ENCODE assay signal across 8 mouse cellular contexts in genomic region chr12:84176886-84177765, GRCm38 (mm10). TPM values are rescaled to one million over a fixed set of nuclear protein-coding genes. Genes with fewer than 3 reads are reported as not detected.
DNase-seq lines count a peak whose midpoint lies in the region; ATAC-seq and TF ChIP-seq lines count a peak whose summit lies in the region.

No protein-coding gene starts in this region.

- peak overlapping the region; percentile 94 for H3K27ac ChIP-seq in forebrain, embryonic 12.5 days
- H3K27ac ChIP-seq in liver, adult 2 months (replicated peaks; ENCODE audit: insufficient read depth, low read depth, low read length): peak overlapping the region; percentile 95
- H3K27ac ChIP-seq in stomach, embryonic 16.5 days (ENCODE audit: low read length): peak overlapping the region; percentile 100

- peak overlapping the region; percentile 72; the same call in 1 of the 2 replicates for H3K9ac ChIP-seq in forebrain, embryonic 12.5 days
- no peak overlapping the region for H3K9ac ChIP-seq in liver, adult 2 months (ENCODE audit: low read depth, low read length)
- peak overlapping the region; percentile 82 for H3K9ac ChIP-seq in stomach, embryonic 16.5 days (ENCODE audit: low read length)

- H3K4me3 ChIP-seq in forebrain, embryonic 12.5 days (replicated peaks): no peak overlapping the region
- no peak overlapping the region for H3K4me3 ChIP-seq in liver, adult 2 months (ENCODE audit: insufficient read depth, low read depth, low read length)
- H3K4me3 ChIP-seq in stomach, embryonic 16.5 days (replicated peaks; ENCODE audit: low read length): peak overlapping the region; percentile 45

- H3K9me3 ChIP-seq in forebrain, embryonic 12.5 days: no peaks in the 10 kb centered on the region
- no peaks in the 10 kb centered on the region for H3K9me3 ChIP-seq in stomach, embryonic 16.5 days (replicated peaks; ENCODE audit: control insufficient read depth, low read length)

- H3K36me3 ChIP-seq in forebrain, embryonic 12.5 days (replicated peaks): peaks cover 19% of the 10 kb centered on the region
- H3K36me3 ChIP-seq in liver, adult 2 months (ENCODE audit: control insufficient read depth, insufficient read depth, low read length): peaks cover 4% of the 10 kb centered on the region
- peaks cover 10% of the 10 kb centered on the region for H3K36me3 ChIP-seq in stomach, embryonic 16.5 days (ENCODE audit: control insufficient read depth, insufficient read depth, low read length)

- no peak for TF ChIP-seq CTCF in liver, adult 2 months (IDR thresholded peaks at IDR 0.05; ENCODE audit: low read depth, low read length)

- peak overlapping the region; percentile 73 for H3K4me2 ChIP-seq in forebrain, embryonic 12.5 days
- H3K4me2 ChIP-seq in stomach, embryonic 16.5 days (ENCODE audit: low read depth, low read length): peak overlapping the region; percentile 58

- 37% methylated on average over 6 of the region's 6 CpGs for WGBS in forebrain, embryonic 12.5 days
- WGBS in liver, adult 2 months: 67% methylated on average over 6 of the region's 6 CpGs
- 34% methylated on average over 6 of the region's 6 CpGs for WGBS in stomach, embryonic 16.5 days

- H3K79me2 ChIP-seq in liver, adult 2 months (ENCODE audit: control insufficient read depth, insufficient read depth, low read length): peaks cover 57% of the 10 kb centered on the region

- H3K4me1 ChIP-seq in forebrain, embryonic 12.5 days: peaks cover 69% of the 10 kb centered on the region
- peaks cover 68% of the 10 kb centered on the region for H3K4me1 ChIP-seq in liver, adult 2 months (ENCODE audit: control insufficient read depth, insufficient read depth, low read length)
- peaks cover 92% of the 10 kb centered on the region for H3K4me1 ChIP-seq in stomach, embryonic 16.5 days (ENCODE audit: control insufficient read depth, insufficient read depth, low read length)

- DNase-seq in heart, adult 11 months: peak; percentile 93
- DNase-seq in heart, adult 18-20 months: no peak
- DNase-seq in CD4-positive helper T cell, adult 2 months (ENCODE audit: low read depth, low spot score): peak; percentile 63
- DNase-seq in liver, adult 2 months (ENCODE audit: extremely low read depth, low read depth, low spot score): no peak
- DNase-seq in urinary bladder, postnatal 10 days (ENCODE audit: low spot score): no peak

- ATAC-seq in forebrain, embryonic 12.5 days (ENCODE audit: low FRiP score): no peak
- no peak for ATAC-seq in stomach, embryonic 16.5 days (ENCODE audit: insufficient read depth, low FRiP score)
- ATAC-seq in cerebellum, adult (ENCODE audit: insufficient number of reproducible peaks, low FRiP score, low TSS enrichment): no peak

- TF ChIP-seq POLR2A in liver, adult 2 months (IDR thresholded peaks at IDR 0.05; ENCODE audit: extremely low read depth, insufficient read depth, low read length): no peak

- no peaks in the 10 kb centered on the region for H3K27me3 ChIP-seq in forebrain, embryonic 12.5 days
- no peaks in the 10 kb centered on the region for H3K27me3 ChIP-seq in liver, adult 2 months (ENCODE audit: control insufficient read depth, insufficient read depth, low read length)
- H3K27me3 ChIP-seq in stomach, embryonic 16.5 days (ENCODE audit: control insufficient read depth, insufficient read depth, low read length): no peaks in the 10 kb centered on the region

RNA-seq across cellular contexts. Expression of gene Pnma1, which starts 28.8 kb away (rescaled TPM):
- total RNA-seq in heart, adult 18-20 months (2021): under 1 TPM in 1 of 2 experiments, not detected in 1; 0.22 TPM
- polyA plus RNA-seq in forebrain, embryonic 12.5 days (2016; fragmentation: Nextera tagmentation; extraction: Ambion mirVana): 2.8 and 3.4 TPM in 2 replicates
- 0.18 and 0.20 TPM in 2 replicates for total RNA-seq in liver, adult 2 months (2014; rRNA removed)
- polyA plus RNA-seq in liver, adult 2 months (2012; rRNA removed): not detected in 2 replicates
- polyA plus RNA-seq in stomach, embryonic 16.5 days (2015; fragmentation: Nextera tagmentation; extraction: Ambion mirVana): 0.70 and 0.71 TPM in 2 replicates

RNA-seq across cellular contexts. Expression of gene Elmsan1, which starts 41.6 kb away (rescaled TPM):
- total RNA-seq in heart, adult 18-20 months (2021): 10 to 100 TPM; 10.5 to 13.3 TPM
- polyA plus RNA-seq in forebrain, embryonic 12.5 days (2016; fragmentation: Nextera tagmentation; extraction: Ambion mirVana): 6.8 and 7.8 TPM in 2 replicates
- total RNA-seq in liver, adult 2 months (2014; rRNA removed): 2.3 and 3.2 TPM in 2 replicates
- 3.4 and 3.8 TPM in 2 replicates for polyA plus RNA-seq in liver, adult 2 months (2012; rRNA removed)
- polyA plus RNA-seq in stomach, embryonic 16.5 days (2015; fragmentation: Nextera tagmentation; extraction: Ambion mirVana): 8.7 and 9.4 TPM in 2 replicates

Comparison
In these comparisons a context has a peak if more than half of its experiments do, and no peak if none do; other contexts are left out.
1. DNase-seq: peak in heart, adult 11 months (single experiment) and CD4-positive helper T cell, adult 2 months (single experiment); none in heart, adult 18-20 months (0 of 2), liver, adult 2 months (single experiment) and urinary bladder, postnatal 10 days (single experiment).
2. Peak in every context shown above with its lines, with median percentiles within 50 percentile points of each other: H3K27ac ChIP-seq.